9 mouse cellular contexts compared by ENCODE assay signal in genomic region chr9:64231171-64231570, GRCm38 (mm10). TPM values are rescaled to one million over a fixed set of nuclear protein-coding genes. Genes with fewer than 3 reads are reported as not detected.
A peak's percentile ranks its signal among the peaks of the same experiment; 100 is the strongest.
DNase-seq lines count a peak whose midpoint lies in the region; ATAC-seq lines count a peak whose summit lies in the region.
"Had no signal": no experiment of that assay in that cellular context is flagged by ENCODE, and none has a peak within 500 bp of the region (broad histone marks: within the 10 kb centered on the region; RNA-seq: fewer than 3 reads in every experiment).

No protein-coding gene starts in this region.

- no peak overlapping the region for H3K4me2 ChIP-seq in liver, embryonic 12.5 days
- peak overlapping the region; percentile 19 for H3K4me2 ChIP-seq in embryonic facial prominence, embryonic 15.5 days (replicated peaks)
- no peak overlapping the region for H3K4me2 ChIP-seq in hindbrain, embryonic 14.5 days (replicated peaks)
- no peak overlapping the region for H3K4me2 ChIP-seq in limb, embryonic 13.5 days (replicated peaks)
- H3K4me2 ChIP-seq: forebrain, embryonic 12.5 days had no signal

- no peak overlapping the region for H3K9ac ChIP-seq in liver, embryonic 12.5 days
- H3K9ac ChIP-seq in embryonic facial prominence, embryonic 15.5 days = 0 out of 2 replicates have a peak overlapping the region, but pooled peaks have one; percentile 9
- H3K9ac ChIP-seq in hindbrain, embryonic 14.5 days = peak overlapping the region; percentile 3; the same call in 1 of the 2 replicates
- H3K9ac ChIP-seq in limb, embryonic 13.5 days = peak overlapping the region; percentile 1; the same call in 1 of the 2 replicates
- H3K9ac ChIP-seq: forebrain, embryonic 12.5 days had no signal

- no peak overlapping the region for H3K4me3 ChIP-seq in liver, embryonic 12.5 days
- H3K4me3 ChIP-seq in embryonic facial prominence, embryonic 15.5 days (replicated peaks) = no peak overlapping the region
- no peak overlapping the region for H3K4me3 ChIP-seq in hindbrain, embryonic 14.5 days (replicated peaks; ENCODE audit: low read length)
- no peak overlapping the region for H3K4me3 ChIP-seq in limb, embryonic 13.5 days
- H3K4me3 ChIP-seq: forebrain, embryonic 12.5 days had no signal

- peak overlapping the region; percentile 15; the same call in 1 of the 2 replicates for H3K27ac ChIP-seq in liver, embryonic 12.5 days
- H3K27ac ChIP-seq in embryonic facial prominence, embryonic 15.5 days (replicated peaks) = peak overlapping the region; percentile 90
- H3K27ac ChIP-seq in hindbrain, embryonic 14.5 days = no peak overlapping the region
- peak overlapping the region; percentile 65; the same call in 1 of the 2 replicates for H3K27ac ChIP-seq in limb, embryonic 13.5 days

- H3K4me1 ChIP-seq in liver, embryonic 12.5 days = peaks cover 24% of the 10 kb centered on the region
- peaks cover 49% of the 10 kb centered on the region for H3K4me1 ChIP-seq in embryonic facial prominence, embryonic 15.5 days
- peaks cover 16% of the 10 kb centered on the region for H3K4me1 ChIP-seq in hindbrain, embryonic 14.5 days (replicated peaks; ENCODE audit: control insufficient read depth, insufficient read depth, low read length)
- H3K4me1 ChIP-seq in limb, embryonic 13.5 days = peaks cover 38% of the 10 kb centered on the region

- H3K27me3 ChIP-seq in liver, embryonic 12.5 days (replicated peaks) = no peaks in the 10 kb centered on the region
- H3K27me3 ChIP-seq in embryonic facial prominence, embryonic 15.5 days = no peaks in the 10 kb centered on the region
- H3K27me3 ChIP-seq in hindbrain, embryonic 14.5 days (ENCODE audit: control insufficient read depth, insufficient read depth, low read length) = no peaks in the 10 kb centered on the region
- no peaks in the 10 kb centered on the region for H3K27me3 ChIP-seq in limb, embryonic 13.5 days
- H3K27me3 ChIP-seq: forebrain, embryonic 12.5 days had no signal

- no peak for ATAC-seq in liver, embryonic 12.5 days
- no peak for ATAC-seq in embryonic facial prominence, embryonic 15.5 days (ENCODE audit: insufficient number of reproducible peaks, low FRiP score, low TSS enrichment, low read depth)
- ATAC-seq in hindbrain, embryonic 14.5 days (ENCODE audit: low FRiP score) = no peak
- ATAC-seq in limb, embryonic 13.5 days (ENCODE audit: low FRiP score, low read depth) = 0 out of 2 replicates have a peak, but pooled peaks have one; percentile 64

- H3K36me3 ChIP-seq in liver, embryonic 12.5 days = peaks cover 7% of the 10 kb centered on the region
- no peaks in the 10 kb centered on the region for H3K36me3 ChIP-seq in embryonic facial prominence, embryonic 15.5 days
- no peaks in the 10 kb centered on the region for H3K36me3 ChIP-seq in hindbrain, embryonic 14.5 days (replicated peaks; ENCODE audit: control insufficient read depth, insufficient read depth)
- H3K36me3 ChIP-seq in limb, embryonic 13.5 days = 0 out of 2 replicates have a peak, but pooled peaks cover 4% of the 10 kb centered on the region
- H3K36me3 ChIP-seq: forebrain, embryonic 12.5 days had no signal

- no peaks in the 10 kb centered on the region for H3K9me3 ChIP-seq in liver, embryonic 12.5 days (replicated peaks)
- no peaks in the 10 kb centered on the region for H3K9me3 ChIP-seq in embryonic facial prominence, embryonic 15.5 days (replicated peaks)
- H3K9me3 ChIP-seq in hindbrain, embryonic 14.5 days (ENCODE audit: control insufficient read depth, low read length) = no peaks in the 10 kb centered on the region
- H3K9me3 ChIP-seq in limb, embryonic 13.5 days = no peaks in the 10 kb centered on the region
- H3K9me3 ChIP-seq: forebrain, embryonic 12.5 days; G1E had no signal

- WGBS in liver, embryonic 12.5 days (ENCODE audit: insufficient replicate concordance) = 53% methylated on average over 5 of the region's 5 CpGs
- WGBS in embryonic facial prominence, embryonic 15.5 days = 23% methylated on average over 5 of the region's 5 CpGs
- 84% methylated on average over 5 of the region's 5 CpGs for WGBS in hindbrain, embryonic 14.5 days
- WGBS in limb, embryonic 13.5 days = 62% methylated on average over 5 of the region's 5 CpGs

- no peak for DNase-seq in liver
- DNase-seq in hindbrain, embryonic 14.5 days (ENCODE audit: low spot score) = no peak
- no peak for DNase-seq in ovary, postnatal 10 days (ENCODE audit: low spot score)
- no peak for DNase-seq in frontal cortex, postnatal 25 days (ENCODE audit: low spot score in 2 of 2)

RNA-seq across cellular contexts. Expression of gene Uchl4, which starts 3.8 kb away (rescaled TPM):
- 1.5 and 2.0 TPM in 2 replicates for polyA plus RNA-seq in liver, embryonic 12.5 days (2016; fragmentation: Nextera tagmentation; extraction: Ambion mirVana)
- polyA plus RNA-seq in embryonic facial prominence, embryonic 15.5 days (2015; fragmentation: Nextera tagmentation; extraction: Ambion mirVana) = 2.1 and 3.2 TPM in 2 replicates
- polyA plus RNA-seq in hindbrain, embryonic 14.5 days (2014; fragmentation: Nextera tagmentation; extraction: Ambion mirVana) = 2.7 and 2.8 TPM in 2 replicates
- 3.0 and 3.2 TPM in 2 replicates for polyA plus RNA-seq in limb, embryonic 13.5 days (2015; fragmentation: Nextera tagmentation; extraction: Ambion mirVana)
- polyA plus RNA-seq: G1E had no signal

RNA-seq across cellular contexts. Expression of gene Map2k1, which starts 22.3 kb away (rescaled TPM):
- polyA plus RNA-seq in liver, embryonic 12.5 days (2016; fragmentation: Nextera tagmentation; extraction: Ambion mirVana) = 41.2 and 43.8 TPM in 2 replicates
- polyA plus RNA-seq in embryonic facial prominence, embryonic 15.5 days (2015; fragmentation: Nextera tagmentation; extraction: Ambion mirVana) = 99.5 and 100 TPM in 2 replicates
- polyA plus RNA-seq in hindbrain, embryonic 14.5 days (2014; fragmentation: Nextera tagmentation; extraction: Ambion mirVana) = 66.4 and 74.4 TPM in 2 replicates
- polyA plus RNA-seq in limb, embryonic 13.5 days (2015; fragmentation: Nextera tagmentation; extraction: Ambion mirVana) = 79.0 and 80.1 TPM in 2 replicates

RNA-seq across cellular contexts. Expression of gene Tipin, which starts 50.2 kb away (rescaled TPM):
- polyA plus RNA-seq in liver, embryonic 12.5 days (2016; fragmentation: Nextera tagmentation; extraction: Ambion mirVana) = 269 and 280 TPM in 2 replicates
- 171 and 185 TPM in 2 replicates for polyA plus RNA-seq in embryonic facial prominence, embryonic 15.5 days (2015; fragmentation: Nextera tagmentation; extraction: Ambion mirVana)
- 71.8 and 73.3 TPM in 2 replicates for polyA plus RNA-seq in hindbrain, embryonic 14.5 days (2014; fragmentation: Nextera tagmentation; extraction: Ambion mirVana)
- 218 and 225 TPM in 2 replicates for polyA plus RNA-seq in limb, embryonic 13.5 days (2015; fragmentation: Nextera tagmentation; extraction: Ambion mirVana)

RNA-seq across cellular contexts. Expression of gene Snapc5, which starts 52.1 kb away (rescaled TPM):
- 14.9 and 17.4 TPM in 2 replicates for polyA plus RNA-seq in liver, embryonic 12.5 days (2016; fragmentation: Nextera tagmentation; extraction: Ambion mirVana)
- 30.2 and 35.3 TPM in 2 replicates for polyA plus RNA-seq in embryonic facial prominence, embryonic 15.5 days (2015; fragmentation: Nextera tagmentation; extraction: Ambion mirVana)
- 24.2 and 27.0 TPM in 2 replicates for polyA plus RNA-seq in hindbrain, embryonic 14.5 days (2014; fragmentation: Nextera tagmentation; extraction: Ambion mirVana)
- polyA plus RNA-seq in limb, embryonic 13.5 days (2015; fragmentation: Nextera tagmentation; extraction: Ambion mirVana) = 30.4 and 30.5 TPM in 2 replicates

RNA-seq across cellular contexts. Expression of gene Rpl4, which starts 58.0 kb away (rescaled TPM):
- polyA plus RNA-seq in liver, embryonic 12.5 days (2016; fragmentation: Nextera tagmentation; extraction: Ambion mirVana) = 1,196 and 1,210 TPM in 2 replicates
- polyA plus RNA-seq in embryonic facial prominence, embryonic 15.5 days (2015; fragmentation: Nextera tagmentation; extraction: Ambion mirVana) = 1,153 and 1,206 TPM in 2 replicates
- 650 and 656 TPM in 2 replicates for polyA plus RNA-seq in hindbrain, embryonic 14.5 days (2014; fragmentation: Nextera tagmentation; extraction: Ambion mirVana)
- 1,136 and 1,154 TPM in 2 replicates for polyA plus RNA-seq in limb, embryonic 13.5 days (2015; fragmentation: Nextera tagmentation; extraction: Ambion mirVana)
